Mouse (Mus musculus) heart, adult 2 months (tissue): ENCODE measurements around the gene Hmgn1.

ENCODE experiments used
- CTCF ChIP-seq: fragments of 200-600 bp; IDR thresholded peaks from 2 replicates; pipeline ENCODE4 v1.8.1; 2022; ENCODE audit warnings: antibody characterized with exemption, mild to moderate bottlenecking, moderate library complexity
- EP300 ChIP-seq: fragments of 200-500 bp; IDR thresholded peaks from 2 replicates; pipeline ENCODE4 v1.6.1; 2011; ENCODE audit warnings: low read depth, low read length, control low read depth; ENCODE audit not compliant: insufficient read depth

DNA sequence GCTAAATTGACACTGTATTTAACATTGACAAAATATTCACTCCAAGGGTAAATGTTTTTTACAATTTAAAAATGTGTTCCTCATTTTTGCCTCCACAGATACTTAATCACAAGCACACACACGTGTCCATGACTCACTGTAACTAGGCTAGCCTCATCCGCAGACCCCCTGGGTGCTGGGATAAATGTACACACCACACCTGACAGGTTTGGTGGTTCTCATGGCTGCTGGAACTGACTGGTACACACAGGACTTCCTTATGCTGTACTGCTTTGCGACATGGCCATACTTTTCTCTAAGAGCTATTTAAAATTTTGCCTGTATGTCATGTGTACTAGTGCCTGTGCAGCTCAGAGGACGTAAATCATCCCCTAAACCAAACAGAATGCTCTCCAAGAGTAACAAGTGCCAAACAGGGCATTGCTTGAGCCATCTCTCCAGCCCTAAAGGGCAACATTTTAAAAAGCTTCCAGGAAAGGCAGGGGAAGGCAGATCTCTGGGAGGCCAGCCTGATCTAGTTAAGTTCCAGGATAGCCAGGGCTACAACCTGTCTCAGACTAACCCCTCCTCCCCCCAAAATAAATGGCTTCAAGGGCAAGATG is 7.4 kb downstream of the Hmgn1 start:
- no peak for TF ChIP-seq CTCF
- TF ChIP-seq EP300 = no peak
